Mouse (Mus musculus): ENCODE results near the gene Adcy5. TPM values are rescaled to one million over a fixed set of nuclear protein-coding genes. Genes with fewer than 3 reads are reported as not detected.

Adcy5 gene
- total and polyA plus RNA-seq, 3 experiments, result 0.05 TPM; not detected in 2

DNA sequence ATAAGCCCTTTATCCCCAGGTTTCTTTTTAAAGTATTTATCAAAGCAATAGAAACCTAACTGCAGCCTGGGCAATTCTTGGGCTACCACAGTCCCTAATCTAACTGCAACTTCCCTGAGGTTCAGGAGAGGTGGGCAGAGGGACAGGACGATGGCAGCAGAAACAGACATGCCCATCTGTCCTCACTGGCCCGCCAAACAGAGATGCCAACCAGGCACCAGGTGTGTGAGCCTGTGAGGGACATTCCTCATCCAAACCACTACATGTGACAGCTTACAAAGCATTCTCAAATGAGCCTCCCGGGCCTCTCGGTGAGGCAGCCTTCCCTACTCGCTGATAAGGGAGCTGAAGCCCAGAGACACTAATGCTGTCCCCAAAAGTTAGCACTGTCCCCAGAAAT lies 132.6 kb downstream of the Adcy5 start:
- H3K36me3 ChIP-seq (replicated peaks), result no peaks in the 10 kb centered on the region
- H3K9me3 ChIP-seq (replicated peaks), result no peaks in the 10 kb centered on the region
- TF ChIP-seq GATA2 (IDR thresholded peaks at IDR 0.05; ENCODE audit: borderline replicate concordance, low read depth, low read length) (no peak), POLR2AphosphoS5 (IDR thresholded peaks at IDR 0.05; ENCODE audit: insufficient replicate concordance, low read depth, low read length) (no peak), TAL1 (conservative IDR thresholded peaks at IDR 0.05; ENCODE audit: low read depth, low read length) (no peak), CTCF (IDR thresholded peaks at IDR 0.05; ENCODE audit: low read depth, low read length) (no peak), GATA1 (IDR thresholded peaks at IDR 0.05; ENCODE audit: borderline replicate concordance, low read length) (no peak)
- no peaks in the 10 kb centered on the region for H3K4me1 ChIP-seq (ENCODE audit: insufficient read depth, low read depth, low read length)
- ATAC-seq (ENCODE audit: extremely low read depth, insufficient number of reproducible peaks, low FRiP score, poor library complexity, severe bottlenecking) (no peak), DNase-seq (ENCODE audit: low spot score) (no peak)
- H3K27me3 ChIP-seq (ENCODE audit: insufficient read depth, low read length), result peaks cover 54% of the 10 kb centered on the region
- H3K4me3 ChIP-seq (ENCODE audit: low read depth, low read length), result no peak overlapping the region

DNA sequence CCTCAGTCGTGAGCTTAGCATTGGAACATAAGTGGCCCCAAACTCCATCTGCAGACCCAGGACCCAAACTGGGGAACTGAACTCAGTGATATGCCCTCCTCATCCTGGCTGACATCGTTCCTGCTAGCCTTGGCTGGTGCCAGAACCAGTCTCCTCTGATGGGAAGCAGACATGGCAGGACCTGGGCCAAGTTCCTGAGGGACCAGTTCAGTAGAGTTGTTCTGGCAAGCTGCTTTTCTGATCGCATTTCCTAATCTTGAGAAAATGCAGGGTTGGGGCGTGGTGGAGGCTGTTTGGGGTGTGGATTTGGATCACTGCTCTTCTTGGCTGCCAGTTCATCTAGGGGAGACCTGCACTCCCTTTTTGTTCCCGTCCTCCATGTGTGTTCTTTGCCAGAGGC lies 143.1 kb downstream of the Adcy5 start:
- no peak for ATAC-seq (ENCODE audit: extremely low read depth, insufficient number of reproducible peaks, low FRiP score, poor library complexity, severe bottlenecking)
- TF ChIP-seq GATA2 (IDR thresholded peaks at IDR 0.05; ENCODE audit: borderline replicate concordance, low read depth, low read length), result no peak
- no peak for TF ChIP-seq GATA1 (IDR thresholded peaks at IDR 0.05; ENCODE audit: borderline replicate concordance, low read length)

DNA sequence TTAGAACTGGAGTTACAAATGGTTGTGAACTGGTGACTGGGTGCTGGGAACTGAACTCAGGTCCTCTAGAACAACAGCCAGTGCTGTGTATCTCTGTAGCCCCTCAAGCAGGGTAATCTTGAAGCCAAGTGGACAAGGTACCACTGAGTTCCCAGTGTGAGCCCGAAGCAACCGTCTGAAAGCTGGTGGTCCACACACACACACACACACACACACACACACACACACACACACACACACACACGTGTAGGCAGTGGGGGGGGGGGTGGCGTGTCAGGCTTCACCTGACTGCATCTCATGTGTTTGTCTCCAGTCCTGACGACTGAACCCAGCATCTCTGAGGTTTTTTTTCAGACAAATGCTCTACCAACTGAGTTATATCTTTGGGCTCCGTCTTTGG lies 145.5 kb downstream of the Adcy5 start:
- H3K36me3 ChIP-seq (replicated peaks), result peaks cover 7% of the 10 kb centered on the region
- DNase-seq (ENCODE audit: low spot score), result no peak
- ATAC-seq (ENCODE audit: extremely low read depth, insufficient number of reproducible peaks, low FRiP score, poor library complexity, severe bottlenecking), result no peak
- no peak for TF ChIP-seq GATA2 (IDR thresholded peaks at IDR 0.05; ENCODE audit: borderline replicate concordance, low read depth, low read length)
- TF ChIP-seq CTCF (IDR thresholded peaks at IDR 0.05; ENCODE audit: low read depth, low read length), result no peak
- TF ChIP-seq GATA1 (IDR thresholded peaks at IDR 0.05; ENCODE audit: borderline replicate concordance, low read length), result no peak
- TF ChIP-seq TAL1 (conservative IDR thresholded peaks at IDR 0.05; ENCODE audit: low read depth, low read length), result no peak
- no peak for TF ChIP-seq POLR2AphosphoS5 (IDR thresholded peaks at IDR 0.05; ENCODE audit: insufficient replicate concordance, low read depth, low read length)
- no peak overlapping the region for H3K4me3 ChIP-seq (ENCODE audit: low read depth, low read length)
- H3K27me3 ChIP-seq (ENCODE audit: insufficient read depth, low read length), result no peaks in the 10 kb centered on the region
- no peaks in the 10 kb centered on the region for H3K4me1 ChIP-seq (ENCODE audit: insufficient read depth, low read depth, low read length)
- no peaks in the 10 kb centered on the region for H3K9me3 ChIP-seq (replicated peaks)

More for the DNA sequence above, 143.1 kb downstream of the Adcy5 start:
- DNase-seq (ENCODE audit: low spot score), result no peak
- no peak overlapping the region for H3K4me3 ChIP-seq (ENCODE audit: low read depth, low read length)
- H3K4me1 ChIP-seq (ENCODE audit: insufficient read depth, low read depth, low read length), result no peaks in the 10 kb centered on the region
- no peaks in the 10 kb centered on the region for H3K9me3 ChIP-seq (replicated peaks)
- H3K27me3 ChIP-seq (ENCODE audit: insufficient read depth, low read length), result 0 out of 2 replicates have a peak, but pooled peaks cover 1% of the 10 kb centered on the region
- no peaks in the 10 kb centered on the region for H3K36me3 ChIP-seq (replicated peaks)

DNA sequence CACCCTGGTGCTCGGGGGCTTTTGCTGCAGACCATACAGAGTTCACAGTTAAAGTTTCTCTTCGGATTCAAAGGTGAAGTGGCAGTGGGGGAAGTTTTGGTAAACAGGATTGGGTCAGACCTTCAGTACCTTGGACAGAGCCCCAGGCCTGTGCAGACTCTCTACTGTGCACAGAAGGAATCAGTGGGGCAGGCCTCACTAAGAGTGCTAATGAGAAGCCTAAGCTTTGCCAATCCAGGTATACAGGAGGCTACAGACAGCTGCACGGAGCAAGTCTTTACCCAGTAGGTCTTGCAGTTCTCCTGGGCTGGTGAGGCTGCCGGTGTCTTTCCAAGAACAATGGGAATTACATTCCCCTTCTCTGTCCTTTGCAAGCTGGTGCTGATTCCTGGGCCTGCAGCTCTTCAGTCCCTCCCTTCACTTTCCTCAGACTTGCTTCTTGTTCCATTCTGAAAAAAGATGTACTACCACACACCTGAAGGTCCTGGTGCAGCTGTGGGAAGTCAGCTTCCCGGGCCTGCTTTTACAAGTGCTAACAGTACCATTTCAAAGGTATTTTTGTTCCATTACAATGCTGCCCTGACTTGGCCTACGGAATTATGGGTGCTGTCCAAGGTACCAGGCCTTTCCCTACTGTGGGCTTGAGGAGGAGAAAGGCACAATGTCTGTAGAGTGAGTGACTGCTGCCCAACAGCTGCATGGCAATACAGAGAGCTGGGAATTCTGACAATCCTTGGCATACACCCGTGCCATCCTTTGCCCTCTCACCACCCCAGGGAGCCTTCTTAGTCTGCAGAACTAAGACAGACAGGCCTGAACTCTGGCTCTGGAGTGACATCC lies 148.0 kb downstream of the Adcy5 start:
- peak; percentile 16 for DNase-seq (ENCODE audit: low spot score)
- no peak for ATAC-seq (ENCODE audit: extremely low read depth, insufficient number of reproducible peaks, low FRiP score, poor library complexity, severe bottlenecking)
- Histone ChIP-seq H3K9me3 (replicated peaks) (no peaks in the 10 kb centered on the region), H3K4me1 (ENCODE audit: insufficient read depth, low read depth, low read length) (no peaks in the 10 kb centered on the region), H3K27me3 (ENCODE audit: insufficient read depth, low read length) (no peaks in the 10 kb centered on the region), H3K4me3 (ENCODE audit: low read depth, low read length) (no peak overlapping the region), H3K36me3 (replicated peaks) (peaks cover 7% of the 10 kb centered on the region)
- TF ChIP-seq POLR2AphosphoS5 (IDR thresholded peaks at IDR 0.05; ENCODE audit: insufficient replicate concordance, low read depth, low read length), result no peak
- TF ChIP-seq GATA1 (IDR thresholded peaks at IDR 0.05; ENCODE audit: borderline replicate concordance, low read length), result no peak
- TF ChIP-seq GATA2 (IDR thresholded peaks at IDR 0.05; ENCODE audit: borderline replicate concordance, low read depth, low read length), result no peak
- TF ChIP-seq TAL1 (conservative IDR thresholded peaks at IDR 0.05; ENCODE audit: low read depth, low read length), result no peak
- TF ChIP-seq CTCF (IDR thresholded peaks at IDR 0.05; ENCODE audit: low read depth, low read length), result no peak

DNA sequence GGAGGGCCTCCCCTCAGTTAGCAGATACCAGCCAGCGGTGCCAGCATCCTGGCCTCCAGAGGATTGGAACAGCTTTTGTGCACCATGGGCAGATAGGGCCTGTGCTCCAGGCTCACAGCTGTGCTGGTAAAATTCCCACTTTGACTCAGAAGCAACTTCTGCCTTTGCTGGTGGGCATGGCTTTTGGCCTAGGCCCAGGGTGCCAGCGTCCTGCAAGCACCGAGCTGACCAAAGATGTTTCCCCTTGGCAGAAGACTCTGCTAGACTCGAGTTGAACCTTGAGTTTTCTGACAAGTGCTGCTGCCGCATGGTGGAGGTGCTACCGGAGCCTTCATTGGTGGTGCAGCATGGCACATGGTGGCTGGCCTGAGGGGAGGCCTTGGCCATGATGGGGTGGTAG lies 149.0 kb downstream of the Adcy5 start:
- no peak for ATAC-seq (ENCODE audit: extremely low read depth, insufficient number of reproducible peaks, low FRiP score, poor library complexity, severe bottlenecking)
- no peaks in the 10 kb centered on the region for H3K27me3 ChIP-seq (ENCODE audit: insufficient read depth, low read length)

DNA sequence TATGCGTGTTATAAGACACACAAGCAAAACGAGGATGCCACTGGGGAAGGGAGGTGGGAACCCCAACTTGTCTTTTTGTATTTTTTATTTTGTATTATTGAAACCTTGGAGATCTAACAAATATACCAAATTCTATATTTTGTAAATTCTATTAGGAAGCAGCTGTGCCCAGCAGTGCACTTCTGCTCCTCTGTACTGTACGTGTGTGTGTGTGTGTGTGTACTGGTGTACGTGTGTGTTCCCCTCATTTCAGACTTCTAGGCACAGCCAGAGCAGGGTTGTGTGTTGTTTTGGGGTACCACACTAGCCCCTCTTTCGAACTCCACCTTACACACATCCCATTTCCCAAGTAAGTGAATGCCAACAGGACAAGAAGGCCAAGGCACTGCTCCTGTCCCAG lies 149.7 kb downstream of the Adcy5 start:
- Histone ChIP-seq H3K36me3 (replicated peaks) (peaks cover 11% of the 10 kb centered on the region), H3K9me3 (replicated peaks) (no peaks in the 10 kb centered on the region), H3K4me3 (ENCODE audit: low read depth, low read length) (no peak overlapping the region), H3K4me1 (ENCODE audit: insufficient read depth, low read depth, low read length) (no peaks in the 10 kb centered on the region), H3K27me3 (ENCODE audit: insufficient read depth, low read length) (no peaks in the 10 kb centered on the region)
- ATAC-seq (ENCODE audit: extremely low read depth, insufficient number of reproducible peaks, low FRiP score, poor library complexity, severe bottlenecking) (no peak), DNase-seq (ENCODE audit: low spot score) (no peak)
- TF ChIP-seq CTCF (IDR thresholded peaks at IDR 0.05; ENCODE audit: low read depth, low read length) (no peak), POLR2AphosphoS5 (IDR thresholded peaks at IDR 0.05; ENCODE audit: insufficient replicate concordance, low read depth, low read length) (no peak)

More for the DNA sequence above, 149.0 kb downstream of the Adcy5 start:
- DNase-seq (ENCODE audit: low spot score), result no peak
- Histone ChIP-seq H3K4me1 (ENCODE audit: insufficient read depth, low read depth, low read length) (no peaks in the 10 kb centered on the region), H3K9me3 (replicated peaks) (no peaks in the 10 kb centered on the region), H3K4me3 (ENCODE audit: low read depth, low read length) (no peak overlapping the region), H3K36me3 (replicated peaks) (peaks cover 9% of the 10 kb centered on the region)
- TF ChIP-seq CTCF (IDR thresholded peaks at IDR 0.05; ENCODE audit: low read depth, low read length) (no peak), TAL1 (conservative IDR thresholded peaks at IDR 0.05; ENCODE audit: low read depth, low read length) (no peak), POLR2AphosphoS5 (IDR thresholded peaks at IDR 0.05; ENCODE audit: insufficient replicate concordance, low read depth, low read length) (no peak), GATA2 (IDR thresholded peaks at IDR 0.05; ENCODE audit: borderline replicate concordance, low read depth, low read length) (no peak), GATA1 (IDR thresholded peaks at IDR 0.05; ENCODE audit: borderline replicate concordance, low read length) (no peak)
